Mouse (Mus musculus): ENCODE measurements at regions not wholly inside any gene's neighbourhood (a gene's known extent, or its start where the extent isn't known, plus 50 kb on each side); places are given as distances from the start of the nearest gene placed in this dataset.

DNA sequence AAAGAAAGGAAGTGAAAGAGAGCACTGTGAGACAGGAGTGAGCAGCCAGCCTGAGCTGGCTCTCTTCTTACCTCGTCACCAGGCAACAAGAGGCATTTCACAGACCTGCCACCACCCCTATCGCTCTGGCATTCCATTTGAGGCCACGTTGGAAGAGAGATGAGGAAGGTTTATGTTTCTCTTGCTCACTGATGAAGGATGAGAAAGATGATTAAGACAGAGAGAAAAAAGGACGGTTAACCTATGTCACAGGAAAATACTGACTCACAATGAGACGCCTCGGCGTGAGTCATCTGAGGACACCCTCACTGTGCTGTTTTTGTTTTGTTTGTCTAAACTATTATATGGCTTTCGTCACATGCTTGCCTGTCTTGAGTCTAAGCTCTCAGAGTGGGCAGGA is 106.9 kb upstream of the Kcnj15 start:
- TF ChIP-seq CTCF (IDR thresholded peaks at IDR 0.05; ENCODE audit: borderline replicate concordance, insufficient read depth, low read depth, low read length) (no peak), POLR2A (IDR thresholded peaks at IDR 0.05; ENCODE audit: borderline replicate concordance, insufficient read depth, low read length) (no peak)

All from cerebellum, adult 2 months (tissue).